Mouse (Mus musculus): ENCODE data around the gene Ppp1r9b.
A peak's percentile ranks its signal among the peaks of the same experiment; 100 is the strongest.
"Not testable (repeated sequence)": the region's sequence is repeated elsewhere in the genome, so short reads cannot be mapped to it uniquely, and the experiment has no call there.

Ppp1r9b gene

DNA sequence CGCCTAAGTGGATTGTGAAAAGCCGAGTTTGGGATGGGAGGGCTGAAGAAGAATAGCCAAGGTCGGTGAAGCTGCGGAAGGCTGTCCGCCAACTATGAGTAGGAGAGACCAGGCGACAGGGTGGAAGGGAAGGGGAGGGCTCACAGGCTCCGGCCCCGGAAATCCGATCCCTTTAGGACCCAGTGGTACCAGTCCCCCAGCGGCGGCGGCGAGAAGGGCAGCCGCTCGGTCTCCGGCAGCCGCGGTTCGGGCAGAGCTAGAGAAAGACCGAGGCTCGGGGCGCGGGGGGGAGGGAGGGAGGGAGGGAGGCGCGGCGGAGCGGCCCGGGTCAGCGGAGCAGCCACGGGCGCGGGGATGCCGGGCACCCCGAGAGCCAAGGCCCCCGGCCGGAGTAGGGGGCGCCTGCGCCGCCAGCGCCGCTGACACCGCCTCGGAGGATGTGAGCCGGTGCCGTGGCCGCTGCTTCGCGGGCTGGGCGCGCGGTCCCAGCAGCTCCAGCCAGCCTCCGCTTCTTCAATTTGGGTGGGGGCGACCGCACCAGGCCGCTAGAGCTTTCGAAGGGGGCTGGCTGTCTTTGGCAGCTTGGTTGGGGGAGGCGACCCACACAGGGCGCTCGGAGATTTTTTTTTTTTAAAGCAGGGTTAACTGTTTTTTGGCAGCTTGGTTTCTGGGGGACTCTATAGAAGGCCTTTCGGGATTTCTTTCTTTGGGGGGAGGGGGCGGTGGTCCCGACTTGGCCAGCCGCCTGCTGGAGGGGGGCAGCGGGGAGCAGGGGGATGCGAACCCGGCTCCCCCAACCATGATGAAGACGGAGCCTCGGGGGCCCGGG, at the start of gene Ppp1r9b:
Ppp1r9b (plus strand) TSS at position 287 of the 829 bp plus-strand sequence.
- DNase-seq, result peak; percentile 96 to 97

DNA sequence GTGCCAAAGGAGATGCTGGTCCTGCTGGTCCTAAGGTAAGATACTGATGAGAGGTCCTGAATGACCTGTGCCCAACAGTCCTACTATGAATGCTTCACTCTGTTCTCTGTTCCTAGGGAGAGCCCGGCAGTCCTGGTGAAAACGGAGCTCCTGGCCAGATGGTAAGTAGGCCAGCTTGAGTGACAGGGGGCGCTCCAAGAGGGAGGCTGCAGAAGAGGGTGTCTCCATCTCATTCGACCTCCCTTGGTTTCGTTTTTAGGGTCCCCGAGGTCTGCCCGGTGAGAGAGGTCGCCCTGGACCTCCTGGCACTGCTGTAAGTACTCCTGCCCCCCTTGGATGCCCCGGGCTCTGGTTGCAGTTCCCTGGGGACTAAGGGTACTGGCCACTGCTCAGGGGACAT, 49.7 kb upstream of the Ppp1r9b start:
- peak in 1 of 2 experiments; percentile 19 for DNase-seq

DNA sequence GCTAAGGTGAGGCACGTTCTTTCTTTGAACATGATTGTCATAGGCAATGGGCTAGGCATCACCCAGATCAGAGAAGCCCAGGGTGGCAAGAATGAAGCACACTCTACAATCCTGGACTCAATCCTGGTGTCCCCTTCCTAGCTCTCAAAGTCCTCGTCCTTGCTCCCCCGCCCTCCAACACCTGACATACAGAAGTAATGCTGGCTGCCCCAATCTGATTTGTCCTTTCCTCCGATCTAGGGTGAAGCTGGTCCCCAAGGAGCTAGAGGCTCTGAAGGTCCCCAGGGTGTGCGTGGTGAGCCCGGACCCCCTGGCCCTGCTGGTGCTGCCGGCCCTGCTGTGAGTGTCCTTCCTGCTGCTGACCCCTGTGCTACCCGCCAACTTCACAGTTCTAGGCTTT, 49.1 kb upstream of the Ppp1r9b start:
- DNase-seq, result no peak

- DNase-seq, result peak; percentile 48 to 68
These were observed 48.4 kb upstream of the Ppp1r9b start for GRCm38 (mm10) chr11:94942282-94943023.

- DNase-seq, result no peak
These were observed 47.8 kb upstream of the Ppp1r9b start for GRCm38 (mm10) chr11:94943054-94943453.

DNA sequence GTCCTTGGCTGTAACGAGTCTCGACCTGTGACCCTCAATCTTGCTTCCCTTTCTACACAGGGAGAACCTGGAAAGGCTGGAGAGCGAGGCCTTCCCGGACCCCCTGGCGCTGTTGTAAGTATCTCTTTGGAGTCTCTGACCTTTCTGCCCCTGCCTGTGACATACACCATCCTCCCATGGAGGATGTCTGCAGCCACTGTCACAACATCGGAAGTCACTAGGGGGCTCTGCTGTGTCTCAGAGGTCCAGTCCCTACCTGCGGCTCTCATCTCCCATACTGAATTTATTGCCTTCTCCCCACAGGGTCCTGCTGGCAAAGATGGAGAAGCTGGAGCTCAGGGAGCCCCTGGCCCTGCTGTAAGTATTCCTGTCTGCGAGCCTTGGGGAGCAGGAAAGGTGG, 46.5 kb upstream of the Ppp1r9b start:
- peak in 1 of 2 experiments; percentile 26 for DNase-seq

- DNase-seq, result no peak
These were observed 45.6 kb upstream of the Ppp1r9b start for GRCm38 (mm10) chr11:94945236-94945635.

GRCm38 (mm10) chr11:94952169-94952568, 38.7 kb upstream of the Ppp1r9b start:
- no peak for DNase-seq

GRCm38 (mm10) chr11:94955103-94955502, 35.7 kb upstream of the Ppp1r9b start:
- DNase-seq, result no peak

- peak; percentile 23 to 48 for DNase-seq
These were observed 33.2 kb upstream of the Ppp1r9b start for GRCm38 (mm10) chr11:94957693-94958064.

- DNase-seq, result peak; percentile 68 to 78
These were observed 32.6 kb upstream of the Ppp1r9b start for GRCm38 (mm10) chr11:94958065-94958858.

- no peak for DNase-seq
These were observed 28.2 kb upstream of the Ppp1r9b start for GRCm38 (mm10) chr11:94962534-94963101.

GRCm38 (mm10) chr11:94967419-94967818, 23.4 kb upstream of the Ppp1r9b start, which contains the start of gene Hils1:
Hils1 (plus strand) TSS chr11:94967593.
- DNase-seq, result no peak

DNA sequence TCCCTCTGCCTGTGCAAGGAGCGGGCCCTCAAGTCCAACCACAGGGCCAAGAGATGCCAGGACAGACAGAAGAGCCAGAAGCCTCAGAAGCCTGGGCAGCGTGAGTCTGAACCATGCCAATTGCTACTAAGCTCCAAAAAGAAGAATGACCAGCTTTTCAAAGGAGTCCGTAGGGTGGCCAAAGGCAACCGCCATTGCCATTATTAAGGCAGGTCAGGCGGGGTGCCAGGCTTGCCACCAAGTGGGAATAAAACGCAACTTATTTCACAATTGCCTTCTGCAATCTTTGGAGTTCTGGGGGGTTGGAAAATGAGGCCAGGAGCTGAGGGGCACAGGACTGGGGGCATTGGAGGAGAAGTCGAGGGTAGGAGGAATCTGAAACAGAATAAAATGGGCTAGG, 22.6 kb upstream of the Ppp1r9b start:
- peak in 1 of 2 experiments; percentile 47 for DNase-seq

- DNase-seq, result not testable (repeated sequence)
These were observed 21.1 kb upstream of the Ppp1r9b start for GRCm38 (mm10) chr11:94969709-94970108.

DNA sequence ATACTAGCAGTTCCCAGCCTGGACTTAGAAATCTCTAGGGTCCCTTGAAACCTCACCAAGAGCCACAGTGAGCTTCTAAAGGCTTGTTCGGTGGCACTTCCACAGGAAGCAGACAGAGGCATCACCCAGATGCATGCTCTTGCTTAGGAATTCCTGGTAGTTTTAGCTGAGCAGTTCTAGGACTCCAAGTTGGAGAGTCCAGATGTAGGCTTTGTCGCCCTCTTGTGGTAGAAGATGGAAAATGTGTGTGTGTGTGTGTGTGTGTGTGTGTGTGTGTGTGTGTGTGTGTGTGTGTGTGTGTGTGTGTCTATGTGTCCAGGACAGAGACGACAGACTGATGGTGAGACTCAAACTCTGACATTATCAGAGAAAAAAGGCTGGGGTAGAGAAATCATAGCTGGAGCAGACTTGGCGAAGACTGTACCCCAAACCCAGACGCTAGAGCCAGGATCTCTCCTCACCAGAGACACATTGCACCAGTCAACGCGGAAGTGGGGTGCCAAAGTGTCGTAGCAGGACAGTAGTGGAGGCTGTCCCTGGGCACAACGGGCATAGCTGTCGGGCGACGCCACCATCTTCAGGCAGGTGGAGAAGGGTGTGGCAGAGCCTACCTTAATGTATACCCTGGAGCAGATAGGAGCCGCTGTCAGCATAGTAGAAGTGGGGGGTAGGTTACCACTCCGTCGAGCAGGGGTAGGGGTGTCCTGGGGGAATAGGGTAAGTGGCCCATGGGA, 20.5 kb upstream of the Ppp1r9b start:
- peak; percentile 82 to 88 for DNase-seq

- DNase-seq, result peak; percentile 65 to 67
These were observed 18.8 kb upstream of the Ppp1r9b start for GRCm38 (mm10) chr11:94971895-94972615.

DNA sequence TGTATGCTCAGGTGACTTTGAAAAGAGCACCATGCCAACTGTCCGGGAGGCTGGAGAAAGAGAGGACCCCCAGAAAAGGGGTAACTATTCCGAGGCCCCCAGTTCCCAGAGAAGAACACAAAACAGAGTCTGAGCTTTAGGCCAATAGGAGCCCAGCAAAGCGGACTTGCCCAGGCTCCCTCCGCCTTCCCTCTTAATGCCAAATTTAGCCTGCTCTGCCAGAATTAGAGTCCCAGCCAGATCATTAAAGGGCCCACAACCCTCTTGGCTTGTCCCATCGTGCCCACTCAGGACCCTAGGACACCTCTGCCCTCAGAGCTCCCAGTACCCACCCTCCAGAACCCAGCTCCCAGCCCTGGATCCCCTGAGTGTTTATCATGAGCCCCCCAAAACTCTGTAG, 17.9 kb upstream of the Ppp1r9b start:
- peak; percentile 22 to 36 for DNase-seq

DNA sequence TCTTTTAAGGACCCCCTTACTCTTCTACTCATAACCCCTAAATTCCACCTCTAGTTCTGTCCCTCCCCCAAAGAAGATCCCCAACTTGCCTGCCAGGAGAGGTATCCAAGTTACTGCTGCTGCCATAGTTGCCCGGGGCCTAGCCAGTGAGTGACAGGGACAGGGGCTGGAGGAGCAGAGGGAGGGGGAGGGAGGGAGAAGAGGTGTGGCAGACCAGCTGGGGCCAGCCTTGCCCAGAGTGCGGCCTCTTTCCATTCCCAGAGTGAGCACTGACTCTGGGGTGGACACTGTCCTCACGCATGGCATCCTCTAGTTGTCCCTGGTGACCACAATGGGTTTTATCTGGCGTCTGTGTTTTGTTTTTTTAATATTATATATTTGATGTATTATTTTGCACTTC, 17.5 kb upstream of the Ppp1r9b start:
- peak in 1 of 2 experiments; percentile 28 for DNase-seq

DNA sequence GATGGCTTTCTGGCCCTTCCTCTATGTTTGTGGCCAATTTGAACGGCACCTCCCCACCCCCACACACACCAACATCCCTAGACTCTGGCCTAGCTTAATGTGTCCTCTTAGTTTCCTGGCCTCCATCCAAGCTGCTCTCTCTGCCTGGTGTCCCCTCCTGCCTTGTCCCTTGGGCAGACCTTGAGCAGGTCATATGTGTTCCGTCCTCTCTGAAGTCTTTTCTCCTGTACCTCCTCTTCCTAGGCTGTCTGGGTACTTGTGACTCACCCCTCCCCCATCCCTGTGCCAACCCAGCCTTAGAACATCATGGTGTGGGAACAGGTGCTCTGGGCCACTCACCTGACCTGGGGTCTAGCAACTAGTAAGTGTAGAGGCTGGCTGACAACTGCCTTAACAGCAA, 15.9 kb upstream of the Ppp1r9b start:
- peak in 1 of 2 experiments; percentile 31 for DNase-seq

DNA sequence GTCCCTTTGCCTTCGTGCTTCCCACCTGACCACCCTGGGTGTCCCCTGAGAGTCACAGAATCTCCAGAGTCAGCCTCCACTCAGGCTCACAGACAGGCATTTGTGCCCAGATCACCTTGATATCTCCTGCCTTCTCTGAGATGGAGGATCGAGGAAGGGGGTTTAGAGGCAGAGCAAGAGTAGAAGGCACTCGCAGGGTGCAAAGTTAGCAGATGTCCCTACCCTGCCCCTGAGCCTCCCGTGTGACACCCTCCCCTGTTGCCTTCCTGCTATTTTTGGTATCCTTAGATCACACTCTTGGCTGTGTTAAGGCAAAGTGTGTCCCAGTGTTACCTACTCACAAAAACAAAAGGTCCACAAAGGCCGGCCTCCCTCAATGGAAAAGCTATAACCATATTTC, 14.6 kb upstream of the Ppp1r9b start, which contains the start of gene Sgca:
Sgca (minus strand) TSS at position 129 of the 400 bp plus-strand sequence.
- DNase-seq, result peak in 1 of 2 experiments; percentile 31

All from cerebellum, postnatal 25 days (tissue).